Mouse (Mus musculus): ENCODE results near the gene Mios.

- TF ChIP-seq CTCF (IDR thresholded peaks at IDR 0.05) (no peak), POLR2A (IDR thresholded peaks at IDR 0.05; ENCODE audit: insufficient read depth, low read depth, low read length) (no peak)
Measured at GRCm38 (mm10) chr6:8227035-8227434, 18.0 kb downstream of the Mios start.

Measured in heart, adult 2 months (tissue).